Mouse (Mus musculus) spleen, postnatal 10 days (tissue): Measurements from ENCODE around the gene Tenm3.
"Not testable (repeated sequence)": the region's sequence is repeated elsewhere in the genome, so short reads cannot be mapped to it uniquely, and the experiment has no call there.

Experiments
- DNase-seq, 2 experiments: peaks; one replicate each; pipeline ENCODE4 v3.0.0; 2021 to 2022; ENCODE audit warnings: low spot score in 2 of 2

Gene Tenm3

DNA sequence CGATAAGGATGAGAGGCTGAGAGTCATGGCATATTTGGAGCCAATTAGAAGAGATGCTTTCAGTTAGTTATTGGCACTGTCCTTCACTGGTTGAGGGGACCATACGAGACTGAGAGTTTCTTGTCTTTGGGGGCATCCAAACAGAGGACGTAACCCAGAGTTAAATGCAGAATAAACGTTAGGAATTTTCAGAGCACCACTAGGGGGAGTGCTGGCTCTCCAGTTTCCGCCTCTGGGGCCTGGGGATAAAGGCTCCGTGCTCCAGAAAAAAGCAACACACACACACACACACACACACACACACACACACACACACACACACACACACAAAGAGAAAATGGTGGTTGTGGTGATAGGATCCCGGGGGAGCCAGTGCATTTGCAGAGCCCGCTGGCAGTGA lies 636.8 kb downstream of the Tenm3 start:
- DNase-seq = no peak

DNA sequence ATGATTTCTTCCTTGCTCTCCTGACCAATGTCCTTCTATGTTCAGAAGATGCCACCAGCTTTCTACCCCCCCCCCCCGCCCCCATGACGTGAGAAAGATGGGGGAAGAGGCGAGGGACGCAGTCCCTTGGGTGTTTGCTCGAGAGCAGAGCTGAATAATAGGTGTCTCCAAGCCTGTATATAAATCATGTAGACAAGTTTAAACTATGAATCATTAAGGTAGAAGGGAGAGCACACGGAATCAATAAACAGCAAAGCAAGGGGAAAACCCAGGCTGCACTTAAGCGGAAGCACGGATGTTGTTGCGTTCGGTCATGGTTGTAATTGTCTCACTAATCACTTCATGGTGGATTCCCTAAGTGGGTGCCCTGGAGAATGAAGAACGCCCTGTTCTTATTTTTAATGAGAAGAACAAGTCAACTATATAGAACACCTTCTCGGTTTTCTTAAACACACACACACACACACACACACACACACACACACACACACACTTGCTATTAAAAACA lies 638.9 kb downstream of the Tenm3 start:
- DNase-seq = no peak

DNA sequence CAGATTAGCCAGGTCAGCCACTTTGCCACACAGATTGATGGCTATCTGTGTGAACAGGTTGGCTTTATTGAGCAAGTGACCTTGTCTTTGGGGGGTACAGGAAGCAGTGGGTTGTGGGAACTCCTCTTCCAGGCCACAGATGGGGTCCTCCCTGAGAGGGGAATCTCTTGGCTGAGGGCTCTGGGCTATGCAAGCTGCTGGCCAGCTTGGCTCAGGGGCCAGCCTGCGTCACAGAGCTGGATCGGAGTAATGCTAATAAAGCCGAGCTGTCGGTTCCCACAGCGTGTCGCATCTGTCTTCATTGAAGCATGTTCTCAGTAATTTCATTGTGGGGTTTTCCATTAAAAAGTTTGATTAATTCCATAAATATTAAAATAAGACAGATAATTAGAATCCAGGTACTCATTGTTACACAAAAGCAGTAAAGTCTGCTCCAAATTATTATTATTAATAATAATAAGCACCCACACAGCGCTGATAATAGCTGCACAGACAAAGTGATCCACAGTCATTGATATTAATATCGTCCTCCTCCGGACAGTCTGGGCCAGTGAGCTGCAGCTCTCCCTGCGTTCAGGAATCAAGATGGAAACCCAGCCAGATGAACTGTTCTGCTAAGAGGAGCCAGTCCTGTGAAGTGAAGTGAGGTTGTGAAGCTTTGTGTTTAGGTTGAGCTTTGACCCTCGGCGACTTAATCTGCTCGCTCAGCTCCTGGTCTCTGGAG lies 639.5 kb downstream of the Tenm3 start:
- no peak for DNase-seq

DNA sequence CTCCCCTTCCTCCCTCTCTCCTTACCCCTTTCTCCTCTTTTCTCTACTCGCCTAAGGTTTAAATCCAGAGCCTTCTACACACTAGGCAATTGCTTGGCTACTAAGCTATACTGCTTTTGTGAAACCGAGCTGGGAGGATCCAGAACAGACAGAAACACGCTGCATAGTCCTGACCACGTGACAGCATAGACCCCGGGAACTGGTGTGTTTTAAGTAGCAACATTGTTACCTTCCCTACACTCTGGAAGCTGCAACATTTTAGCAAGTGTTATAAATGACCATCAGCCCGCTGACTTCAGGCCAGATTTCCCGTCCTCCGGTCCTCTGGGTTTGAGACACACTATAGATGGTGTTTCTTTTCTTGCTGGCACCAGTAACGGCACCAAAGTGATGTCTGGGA lies 640.1 kb downstream of the Tenm3 start:
- DNase-seq = no peak

DNA sequence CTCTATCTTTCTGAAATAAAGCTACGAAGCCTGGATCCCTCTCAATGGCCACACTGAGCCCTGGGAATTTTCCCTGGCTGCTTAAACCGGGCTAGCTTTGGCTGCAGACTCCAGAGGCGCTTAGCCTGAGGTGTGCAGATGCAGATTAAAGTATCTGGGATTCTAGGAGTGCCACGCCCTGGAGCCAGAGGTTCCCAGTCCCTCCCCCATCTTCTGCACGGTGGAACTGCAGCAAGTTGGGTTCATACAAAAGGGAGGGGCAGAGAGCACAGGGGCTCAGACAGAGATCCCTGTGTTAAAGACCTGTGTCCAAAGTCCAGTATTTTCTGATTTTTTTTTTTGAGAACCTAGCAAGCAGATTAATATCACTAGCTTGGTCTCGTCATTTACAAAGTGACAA lies 640.6 kb downstream of the Tenm3 start:
- no peak for DNase-seq

DNA sequence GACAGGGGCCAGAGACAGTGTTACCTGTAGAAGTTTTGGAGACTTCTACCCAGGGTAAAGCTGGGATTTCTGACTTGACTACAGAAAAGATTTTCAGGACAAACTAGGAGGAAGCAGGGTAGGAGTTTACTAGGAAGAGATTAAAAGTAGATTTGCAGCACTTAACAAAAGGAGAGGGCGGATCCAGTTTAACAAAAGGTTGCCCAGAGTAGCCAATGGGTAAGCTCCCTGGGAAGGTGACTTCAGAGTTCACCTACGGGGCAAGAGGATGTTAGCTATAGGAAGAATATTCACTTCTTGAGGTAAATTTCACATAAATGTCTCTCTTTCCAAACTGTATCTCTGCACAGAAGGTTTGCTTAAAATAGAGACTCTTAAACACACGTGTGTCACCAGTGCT lies 641.1 kb downstream of the Tenm3 start:
- no peak for DNase-seq

DNA sequence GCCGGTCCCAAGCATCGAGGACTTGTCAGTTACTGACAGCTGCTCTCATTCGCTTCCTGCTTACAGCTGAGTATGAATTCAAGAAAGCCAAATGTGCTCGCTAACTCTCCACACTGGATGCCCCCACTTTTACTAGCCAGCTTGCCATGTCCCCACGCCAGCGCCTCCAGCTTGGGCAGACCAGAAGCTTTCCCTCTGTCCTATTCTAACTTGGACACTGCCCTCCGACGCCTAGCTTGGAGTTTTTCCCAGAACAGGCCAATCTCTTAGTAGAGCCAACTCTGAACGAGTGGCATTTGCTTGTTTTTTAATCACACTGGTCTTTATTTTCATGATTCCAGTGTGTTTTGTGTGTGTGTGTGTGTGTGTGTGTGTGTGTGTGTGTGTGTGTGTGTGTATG lies 644.6 kb downstream of the Tenm3 start:
- DNase-seq = no peak

DNA sequence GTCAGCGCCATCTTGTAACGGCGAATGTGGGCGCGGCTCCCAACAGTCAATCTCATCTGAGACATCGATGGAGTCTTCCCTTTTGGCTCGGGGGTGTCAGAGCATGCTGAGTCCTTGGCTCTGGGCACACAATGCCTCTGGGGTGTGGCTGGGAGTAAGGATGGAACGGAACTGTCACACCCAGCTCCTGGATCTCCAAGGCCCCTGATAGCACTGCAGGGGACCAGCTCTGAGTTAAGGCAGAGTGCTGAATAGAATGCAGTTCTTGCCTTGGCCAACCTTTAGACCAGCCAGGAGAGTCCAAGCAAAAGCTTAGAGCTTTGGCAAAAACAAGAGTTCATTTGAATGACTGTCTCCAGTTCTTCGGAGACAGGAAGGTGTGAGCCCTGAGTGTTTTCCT lies 647.8 kb downstream of the Tenm3 start:
- DNase-seq = no peak

DNA sequence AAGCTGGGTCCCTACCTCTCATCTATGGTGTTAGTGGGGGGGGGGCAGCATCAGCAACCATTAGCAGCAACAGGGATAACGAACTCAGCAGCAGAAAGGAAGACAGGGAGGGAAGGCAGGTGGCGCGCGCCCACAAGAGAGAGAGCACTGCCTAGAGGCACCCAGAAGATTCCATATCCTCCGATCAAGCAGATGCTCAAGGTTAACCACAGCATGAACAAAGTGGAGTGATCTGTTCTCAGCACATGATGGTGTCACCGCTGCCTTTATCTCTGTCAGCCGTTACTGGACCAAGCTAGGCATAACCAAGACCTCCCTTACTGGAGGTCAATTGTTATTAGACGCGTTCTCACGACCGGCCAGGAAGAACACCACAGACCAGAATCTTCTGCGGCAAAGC lies 655.2 kb downstream of the Tenm3 start:
- no peak for DNase-seq

DNA sequence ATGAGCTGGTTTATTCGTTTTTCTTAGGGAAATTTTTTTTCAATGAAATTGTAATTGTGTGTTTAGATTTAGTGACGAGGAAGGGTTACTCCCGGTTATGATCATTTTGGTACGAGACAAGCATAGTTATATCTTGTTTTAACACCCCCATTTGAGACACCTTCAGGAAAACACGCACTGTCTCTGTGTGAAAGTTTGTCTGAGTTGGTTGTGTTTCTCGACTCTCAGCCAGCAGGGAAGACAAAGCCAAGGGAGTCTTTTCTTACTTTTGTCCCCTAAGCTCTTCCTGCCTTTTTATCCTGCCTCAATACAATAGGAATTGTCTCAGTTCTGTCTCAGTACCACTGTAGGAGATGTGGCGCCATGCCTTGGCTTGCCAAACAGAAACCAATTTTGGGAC lies 660.0 kb downstream of the Tenm3 start:
- no peak for DNase-seq

DNA sequence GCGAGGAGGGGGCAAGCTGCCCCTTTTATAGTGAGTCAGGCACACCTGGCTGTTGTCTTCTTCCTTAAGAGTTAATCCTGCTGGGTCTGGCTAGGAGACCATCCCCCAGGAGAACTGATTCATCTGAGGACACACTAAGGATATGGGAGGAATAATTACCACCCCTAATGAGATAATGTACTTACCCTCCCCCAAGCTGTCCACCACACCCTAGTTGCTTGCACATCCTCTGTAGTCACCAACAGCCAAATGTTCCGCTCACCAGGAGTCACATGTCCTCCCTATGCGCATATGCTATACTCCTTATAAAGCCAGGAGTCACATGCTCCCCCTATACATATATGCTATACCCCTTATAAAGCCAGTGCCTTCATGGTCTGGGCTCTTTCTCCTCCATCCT lies 662.8 kb downstream of the Tenm3 start:
- DNase-seq = no peak

DNA sequence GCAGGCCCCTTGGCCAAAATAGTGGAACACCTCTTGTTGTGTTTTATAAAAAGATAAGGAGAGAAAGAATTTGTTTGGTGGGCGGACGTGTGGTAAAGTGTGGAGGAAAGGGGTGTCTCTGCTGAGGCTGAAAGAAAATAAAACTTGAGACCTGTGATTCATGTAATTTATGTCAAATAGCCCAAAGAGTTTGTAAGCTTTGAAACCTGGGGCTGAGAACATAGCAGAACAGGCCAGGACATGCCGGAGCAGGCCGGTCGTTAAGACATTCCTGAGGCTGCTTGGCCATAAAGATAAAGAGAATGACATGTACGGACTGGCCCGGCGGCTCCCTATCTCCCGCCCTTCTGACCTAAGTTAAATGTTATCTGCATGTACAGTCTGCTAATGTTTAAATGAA lies 663.6 kb downstream of the Tenm3 start:
- DNase-seq = not testable (repeated sequence)

DNA sequence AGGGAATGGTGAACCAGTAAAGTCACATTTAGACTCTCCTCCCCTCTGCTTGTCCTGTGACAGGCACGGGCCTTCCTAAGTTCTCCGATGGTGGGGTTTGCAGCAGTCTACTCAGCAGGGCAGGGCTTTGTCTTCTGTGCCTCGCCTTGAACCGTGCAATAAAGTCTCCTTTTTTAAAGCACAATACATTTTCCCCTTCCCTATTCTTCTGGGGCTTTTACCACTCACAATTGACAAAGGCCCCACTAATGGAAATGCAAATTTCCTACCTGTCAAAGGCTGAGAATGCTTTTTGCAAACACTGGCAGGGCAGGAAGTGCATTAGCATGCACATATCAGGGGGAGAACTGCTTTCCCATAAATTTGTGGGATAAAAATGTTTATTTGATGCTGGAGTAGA lies 664.8 kb downstream of the Tenm3 start:
- DNase-seq = no peak

DNA sequence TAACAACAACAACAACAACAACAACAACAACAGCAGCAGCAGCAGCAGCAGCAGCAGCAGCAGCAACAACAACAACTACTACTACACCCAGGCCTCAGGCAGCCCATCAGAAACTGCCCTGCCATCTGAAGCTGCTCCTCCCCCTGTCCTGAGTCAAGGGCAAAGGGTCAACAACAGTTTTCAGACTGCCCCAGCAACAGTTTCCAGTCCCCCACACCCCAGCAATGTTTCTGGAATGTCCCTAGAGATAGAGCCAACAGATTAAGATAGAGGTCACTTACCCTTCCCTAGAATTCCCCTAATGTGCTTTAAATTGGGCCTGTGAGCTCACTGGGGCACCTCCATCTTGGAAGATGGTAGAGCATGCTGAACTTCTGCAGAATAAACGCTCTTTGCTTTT lies 665.9 kb downstream of the Tenm3 start:
- no peak for DNase-seq
